Mouse (Mus musculus) cortical plate, adult 2 months (tissue): ENCODE data around the gene Tcf3. TPM values are rescaled to one million over a fixed set of nuclear protein-coding genes. Genes with fewer than 3 reads are reported as not detected.

Experiments
- H3K27ac ChIP-seq: fragments of 200-500 bp; 2 replicates; pipeline ENCODE4 v1.5.1; 2012; ENCODE audit warnings: low read length, control low read depth, inconsistent platforms; ENCODE audit not compliant: insufficient read depth
- H3K4me1 ChIP-seq: fragments of 200-500 bp; 2 replicates; pipeline ENCODE4 v1.6.1; 2011; ENCODE audit warnings: low read length; ENCODE audit not compliant: control insufficient read depth, insufficient read depth
- H3K4me3 ChIP-seq: fragments of 200-500 bp; 2 replicates; pipeline ENCODE4 v1.5.1; 2011; ENCODE audit warnings: mild to moderate bottlenecking, low read length, control low read depth; ENCODE audit not compliant: insufficient read depth
- CTCF ChIP-seq: fragments of 200-500 bp; IDR thresholded peaks from 2 replicates; pipeline ENCODE4 v1.5.1; 2011; ENCODE audit warnings: mild to moderate bottlenecking, control low read depth, low read length; ENCODE audit not compliant: insufficient read depth; ENCODE audit errors: extremely low read depth
- POLR2A ChIP-seq: fragments of 200-500 bp; IDR thresholded peaks from 2 replicates; pipeline ENCODE4 v1.6.1; 2011; ENCODE audit warnings: mild to moderate bottlenecking, low read length, control low read depth; ENCODE audit not compliant: insufficient read depth; ENCODE audit errors: extremely low read depth
- polyA plus RNA-seq: library from polyadenylated mRNA; depleted of rRNA; stranded (reverse); fragments of >200 nt; gene quantifications from 2 replicates; pipeline ENCODE4 v1.2.3, GENCODE M21; 2012; rRNA removed

The Tcf3 gene
- polyA plus RNA-seq, 1 experiment = 25.5 TPM

DNA sequence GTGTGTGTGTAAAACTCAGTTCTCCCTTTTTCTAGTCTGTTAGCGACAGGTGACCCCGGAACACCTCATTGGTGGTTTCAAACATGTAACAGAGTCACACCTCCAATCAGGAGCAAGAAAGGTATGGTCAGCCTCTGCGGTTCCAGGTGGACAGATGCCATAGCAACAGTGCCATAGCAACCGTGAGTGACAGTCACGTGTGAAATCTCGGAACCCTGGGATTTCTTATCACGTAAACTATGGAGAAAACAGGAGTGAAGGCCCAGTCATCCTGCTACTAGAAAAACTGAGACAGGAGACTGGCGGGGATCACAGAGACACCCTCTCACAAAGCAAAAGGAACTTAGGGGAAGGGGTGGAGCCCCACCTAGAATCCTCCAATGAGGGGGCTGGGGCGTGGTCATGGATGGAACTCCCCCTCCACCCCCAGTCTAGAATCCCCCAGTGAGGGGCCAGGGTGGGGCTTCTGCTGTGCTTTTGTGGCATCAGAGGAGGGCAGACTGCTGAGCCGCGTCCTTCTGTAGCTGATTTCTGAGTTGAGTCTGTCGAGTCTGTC, 62.0 kb downstream of the Tcf3 start:
- Histone ChIP-seq H3K27ac (no peak overlapping the region), H3K4me3 (no peak overlapping the region), H3K4me1 (no peaks in the 10 kb centered on the region)
- no peak for TF ChIP-seq CTCF
- TF ChIP-seq POLR2A = no peak

DNA sequence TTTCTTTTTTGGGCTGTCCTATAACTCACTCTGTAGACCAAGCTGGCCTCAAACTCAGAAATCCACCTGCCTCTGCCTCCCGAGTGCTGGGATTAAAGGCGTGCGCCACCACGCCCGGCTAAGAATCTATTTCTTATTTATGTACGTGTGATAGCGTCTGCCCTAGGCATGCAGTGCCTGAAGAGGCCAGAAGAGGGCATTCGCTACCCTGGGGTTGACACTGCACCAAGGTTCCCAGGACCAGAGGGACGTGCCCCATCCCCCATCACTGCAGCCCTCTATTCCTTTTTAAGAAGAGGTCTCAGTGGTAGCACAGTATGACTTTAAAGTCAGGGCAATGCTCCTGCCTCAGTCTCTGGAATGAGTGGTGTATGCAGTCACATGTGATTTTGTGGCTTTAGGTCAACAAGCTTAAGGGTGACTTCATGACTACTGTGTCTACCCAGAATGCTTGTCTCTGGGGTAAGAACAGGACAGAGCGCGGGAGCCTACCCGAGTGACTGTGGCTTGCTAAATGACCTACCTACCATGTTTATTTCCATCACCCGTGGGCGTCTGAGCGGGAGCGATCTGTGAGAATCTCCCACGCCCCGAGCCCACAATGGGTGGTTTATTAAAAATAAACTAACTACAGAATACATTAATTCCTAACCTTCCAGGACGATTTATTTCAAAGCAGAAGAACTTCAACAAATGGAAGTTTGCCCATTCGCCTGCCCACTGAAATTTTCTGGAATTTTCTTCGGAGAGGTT, 63.3 kb downstream of the Tcf3 start:
- no peaks in the 10 kb centered on the region for H3K4me1 ChIP-seq
- TF ChIP-seq CTCF (0 out of 2 replicates have a peak, but pooled peaks have one; percentile 8), POLR2A (no peak)
- H3K27ac ChIP-seq = no peak overlapping the region
- no peak overlapping the region for H3K4me3 ChIP-seq

DNA sequence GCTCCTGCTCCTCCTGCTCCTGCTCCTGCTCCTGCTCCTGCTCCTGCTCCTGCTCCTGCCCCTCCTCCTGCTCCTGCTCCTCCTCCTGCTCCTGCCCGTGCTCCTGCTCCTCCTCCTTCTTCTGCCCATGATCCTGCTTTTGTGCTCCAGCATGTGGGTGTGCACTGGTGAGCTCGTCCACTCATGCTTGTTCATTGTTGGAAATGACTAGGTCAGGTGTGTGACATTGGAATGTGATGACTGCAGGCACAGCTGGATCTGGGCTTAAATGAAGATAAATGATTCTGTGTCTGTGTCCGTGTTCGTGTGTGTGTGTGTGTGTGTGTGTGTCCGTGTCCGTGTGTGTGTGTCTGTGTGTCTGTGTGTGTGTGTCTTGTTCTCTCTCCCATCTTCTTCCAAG, 65.1 kb downstream of the Tcf3 start:
- H3K4me3 ChIP-seq = no peak overlapping the region
- H3K27ac ChIP-seq = no peak overlapping the region
- H3K4me1 ChIP-seq = no peaks in the 10 kb centered on the region
- no peak for TF ChIP-seq CTCF

DNA sequence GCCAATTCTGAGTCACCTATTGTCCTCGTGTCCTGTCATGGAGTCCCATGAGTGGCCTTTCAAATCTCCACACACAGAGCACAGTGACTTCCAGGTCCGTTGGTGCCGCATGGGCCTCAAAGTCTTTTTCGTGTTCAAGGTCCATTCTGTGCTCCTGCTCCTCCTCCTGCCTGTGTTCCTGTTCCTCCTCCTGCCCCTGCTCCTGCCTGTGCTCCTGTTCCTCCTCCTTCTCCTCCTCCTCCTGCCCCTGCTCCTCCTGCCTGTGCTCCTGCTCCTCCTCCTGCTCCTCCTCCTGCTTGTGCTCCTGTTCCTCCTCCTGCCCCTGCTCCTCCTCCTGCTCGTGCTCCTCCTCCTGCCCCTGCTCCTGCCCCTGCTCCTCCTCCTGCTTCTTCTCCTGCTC, 65.5 kb downstream of the Tcf3 start:
- H3K4me3 ChIP-seq = no peak overlapping the region
- no peak overlapping the region for H3K27ac ChIP-seq
- no peak for TF ChIP-seq CTCF
- no peak for TF ChIP-seq POLR2A
- no peaks in the 10 kb centered on the region for H3K4me1 ChIP-seq

DNA sequence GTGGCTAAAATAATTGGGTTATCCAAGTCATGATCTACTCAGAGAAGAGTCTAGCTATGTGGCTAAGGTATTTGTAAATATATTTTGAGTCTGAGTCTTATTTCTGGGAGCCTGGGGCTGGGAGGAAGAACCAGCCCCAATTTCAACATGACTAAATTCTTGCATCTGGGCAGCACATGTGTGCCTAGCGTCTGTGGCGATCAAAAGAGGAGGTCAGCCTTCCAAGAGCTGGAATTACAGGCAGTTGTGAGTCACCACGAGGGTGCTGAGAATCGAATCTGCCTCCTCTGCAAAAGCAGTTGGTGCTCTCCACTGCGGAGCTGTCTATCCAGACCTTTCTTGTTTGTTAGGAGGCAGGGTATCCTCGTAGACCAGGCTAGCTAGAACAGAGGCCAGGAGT, 67.7 kb downstream of the Tcf3 start:
- no peak overlapping the region for H3K4me3 ChIP-seq
- no peak overlapping the region for H3K27ac ChIP-seq
- no peaks in the 10 kb centered on the region for H3K4me1 ChIP-seq
- no peak for TF ChIP-seq POLR2A
- no peak for TF ChIP-seq CTCF

DNA sequence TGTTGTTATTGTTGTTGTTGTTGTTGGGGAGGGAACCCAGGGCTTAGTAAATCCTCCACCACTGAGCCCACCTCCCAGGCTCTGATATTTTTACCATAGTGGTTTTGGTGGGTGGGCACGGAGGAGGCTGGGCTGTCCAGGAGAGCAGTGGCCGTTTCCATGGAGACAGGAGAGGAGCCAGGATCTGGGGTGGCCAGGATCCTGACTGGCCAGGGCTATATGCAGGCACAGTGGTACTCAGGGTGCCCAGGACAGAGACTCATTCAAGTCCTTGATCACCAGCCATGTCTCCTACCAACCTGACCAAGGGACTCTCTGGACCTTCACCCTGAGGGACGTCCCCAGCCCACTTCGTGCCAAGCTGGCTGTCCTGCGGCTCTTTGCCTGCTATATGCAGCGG, 69.7 kb downstream of the Tcf3 start:
- TF ChIP-seq POLR2A (no peak), CTCF (no peak)
- no peak overlapping the region for H3K27ac ChIP-seq
- H3K4me3 ChIP-seq = no peak overlapping the region
- H3K4me1 ChIP-seq = no peaks in the 10 kb centered on the region

Other genes with a start within 250 kb of the Tcf3 start
- gene Mum1, start 207.2 kb downstream of the Tcf3 start, polyA plus RNA-seq = 36.9 and 37.1 TPM in 2 replicates
- gene Ndufs7, start 184.5 kb downstream of the Tcf3 start, polyA plus RNA-seq = 417 and 424 TPM in 2 replicates
- 43.9 and 59.6 TPM in 2 replicates for gene Gamt, start 172.6 kb downstream of the Tcf3 start, polyA plus RNA-seq
- 65.4 and 70.8 TPM in 2 replicates for gene Dazap1, start 172.2 kb downstream of the Tcf3 start, polyA plus RNA-seq
- 2,242 and 2,263 TPM in 2 replicates for gene Rps15, start 141.2 kb downstream of the Tcf3 start, polyA plus RNA-seq
- gene Apc2, start 137.7 kb downstream of the Tcf3 start, polyA plus RNA-seq = 54.9 and 55.2 TPM in 2 replicates
- 51.9 and 52.3 TPM in 2 replicates for gene 2310011J03Rik, start 113.1 kb downstream of the Tcf3 start, polyA plus RNA-seq
- 13.1 and 13.9 TPM in 2 replicates for gene Pcsk4, start 104.1 kb downstream of the Tcf3 start, polyA plus RNA-seq
- 5.7 and 6.3 TPM in 2 replicates for gene Reep6, start 103.7 kb downstream of the Tcf3 start, polyA plus RNA-seq
- gene Adamtsl5, start 85.2 kb downstream of the Tcf3 start, polyA plus RNA-seq = 7.9 and 9.4 TPM in 2 replicates
- gene Plk5, start 77.2 kb downstream of the Tcf3 start, polyA plus RNA-seq = 36.3 and 40.3 TPM in 2 replicates
- 13.8 and 14.3 TPM in 2 replicates for gene Mex3d, start 46.0 kb downstream of the Tcf3 start, polyA plus RNA-seq
- gene Mbd3, start 34.1 kb downstream of the Tcf3 start, polyA plus RNA-seq = 186 and 210 TPM in 2 replicates
- 1,456 and 1,595 TPM in 2 replicates for gene Uqcr11, start 26.8 kb downstream of the Tcf3 start, polyA plus RNA-seq
- gene Onecut3, start 61.2 kb upstream of the Tcf3 start, polyA plus RNA-seq = not detected in 2 replicates
- gene Atp8b3, start 105.5 kb upstream of the Tcf3 start, polyA plus RNA-seq = 0.08 and 0.09 TPM in 2 replicates
- gene Rexo1, start 127.9 kb upstream of the Tcf3 start, polyA plus RNA-seq = 44.7 and 45.0 TPM in 2 replicates
- gene Klf16, start 143.7 kb upstream of the Tcf3 start, polyA plus RNA-seq = 34.7 and 36.9 TPM in 2 replicates
- gene Abhd17a, start 156.7 kb upstream of the Tcf3 start, polyA plus RNA-seq = 329 and 330 TPM in 2 replicates
- gene Scamp4, start 169.2 kb upstream of the Tcf3 start, polyA plus RNA-seq = 63.2 and 63.9 TPM in 2 replicates
- 4.0 and 4.3 TPM in 2 replicates for gene Adat3, start 169.2 kb upstream of the Tcf3 start, polyA plus RNA-seq
- gene Gm49322, start 172.4 kb upstream of the Tcf3 start, polyA plus RNA-seq = 2.5 and 2.8 TPM in 2 replicates
- 294 and 314 TPM in 2 replicates for gene Csnk1g2, start 189.2 kb upstream of the Tcf3 start, polyA plus RNA-seq
- gene Btbd2, start 223.4 kb upstream of the Tcf3 start, polyA plus RNA-seq = 98.8 and 102 TPM in 2 replicates
- 47.1 and 54.0 TPM in 2 replicates for gene Mknk2, start 244.5 kb upstream of the Tcf3 start, polyA plus RNA-seq